Comparison of ENCODE assay signal across 8 mouse cellular contexts in genomic region chr1:167285356-167285755, GRCm38 (mm10). TPM values are rescaled to one million over a fixed set of nuclear protein-coding genes. Genes with fewer than 3 reads are reported as not detected.
DNase-seq lines count a peak whose midpoint lies in the region; ATAC-seq and TF ChIP-seq lines count a peak whose summit lies in the region.

No protein-coding gene starts in this region.

- no peaks in the 10 kb centered on the region for H3K27me3 ChIP-seq in heart, embryonic 14.5 days (ENCODE audit: control insufficient read depth, insufficient read depth, low read length)
- H3K27me3 ChIP-seq in ES-Bruce4 (ENCODE audit: control insufficient read depth, insufficient read depth, low read length, poor library complexity, severe bottlenecking) = no peaks in the 10 kb centered on the region
- H3K27me3 ChIP-seq in forebrain, embryonic 16.5 days (replicated peaks; ENCODE audit: control insufficient read depth, insufficient read depth, low read length) = no peaks in the 10 kb centered on the region

- TF ChIP-seq POLR2A in ES-Bruce4 (IDR thresholded peaks at IDR 0.05; ENCODE audit: insufficient read depth, low read length) = no peak

- WGBS in heart, embryonic 14.5 days = 2% methylated on average over 8 of the region's 8 CpGs
- WGBS in forebrain, embryonic 16.5 days = under 1% methylated on average over 8 of the region's 8 CpGs
- 18% methylated on average over 8 of the region's 8 CpGs for WGBS in macrophage (ENCODE audit: missing documents)

- peaks cover 11 to 24% of the 10 kb centered on the region in 2 experiments; a peak in 3 of 4 replicates for H3K4me1 ChIP-seq in heart, embryonic 14.5 days (ENCODE audit: control insufficient read depth in 2 of 2, insufficient read depth in 2 of 2, low read length in 2 of 2)
- H3K4me1 ChIP-seq in ES-Bruce4 (ENCODE audit: control insufficient read depth, insufficient read depth, low read length) = peaks cover 12% of the 10 kb centered on the region
- peaks cover 22% of the 10 kb centered on the region for H3K4me1 ChIP-seq in forebrain, embryonic 16.5 days (replicated peaks; ENCODE audit: control insufficient read depth, insufficient read depth, low read length)

- ATAC-seq in heart, embryonic 14.5 days (ENCODE audit: insufficient number of reproducible peaks, insufficient read depth, low FRiP score, low read depth) = no peak
- ATAC-seq in forebrain, embryonic 16.5 days = 0 out of 2 replicates have a peak, but pooled peaks have one; percentile 0
- no peak for ATAC-seq in megakaryocyte progenitor cell, adult 5-6 weeks (replicated peaks; ENCODE audit: poor library complexity)

- no peaks in the 10 kb centered on the region for H3K9me3 ChIP-seq in heart, embryonic 14.5 days (ENCODE audit: control insufficient read depth, low read length)
- H3K9me3 ChIP-seq in ES-Bruce4 (replicated peaks; ENCODE audit: control insufficient read depth, insufficient read depth, low read length, poor library complexity, severe bottlenecking) = no peaks in the 10 kb centered on the region
- no peaks in the 10 kb centered on the region for H3K9me3 ChIP-seq in forebrain, embryonic 16.5 days (ENCODE audit: control insufficient read depth, low read length)

- DNase-seq in heart, postnatal 4 days = no peak
- no peak for DNase-seq in cerebellum, adult 11 months
- no peak for DNase-seq in urinary bladder, postnatal 10 days (ENCODE audit: low spot score)

- H3K4me2 ChIP-seq in heart, embryonic 14.5 days (ENCODE audit: low read length) = peak overlapping the region; percentile 84
- H3K4me2 ChIP-seq in forebrain, embryonic 16.5 days (ENCODE audit: low read length) = peak overlapping the region; percentile 53

- H3K9ac ChIP-seq in heart, embryonic 14.5 days (ENCODE audit: low read length) = peak overlapping the region; percentile 82
- no peak overlapping the region for H3K9ac ChIP-seq in ES-Bruce4 (ENCODE audit: low read depth, poor library complexity, severe bottlenecking)
- peak overlapping the region; percentile 88 for H3K9ac ChIP-seq in forebrain, embryonic 16.5 days (replicated peaks; ENCODE audit: low read depth, low read length)

- H3K36me3 ChIP-seq in heart, embryonic 14.5 days (ENCODE audit: control insufficient read depth, insufficient read depth, low read length) = no peaks in the 10 kb centered on the region
- H3K36me3 ChIP-seq in ES-Bruce4 (ENCODE audit: control insufficient read depth, insufficient read depth, low read length, poor library complexity, severe bottlenecking) (no peaks in the 10 kb centered on the region), macrophage (ENCODE audit: inconsistent target) (no peaks in the 10 kb centered on the region)
- H3K36me3 ChIP-seq in forebrain, embryonic 16.5 days (ENCODE audit: control insufficient read depth, insufficient read depth) = no peaks in the 10 kb centered on the region

- H3K27ac ChIP-seq in heart, embryonic 14.5 days (replicated peaks in 1 of 2; ENCODE audit: control insufficient read depth in 1 of 2, insufficient read depth in 1 of 2, low read depth in 2 of 2, low read length in 2 of 2) = peak overlapping the region in 1 of 2 experiments; percentile 82; a peak in 2 of 4 replicates
- no peak overlapping the region for H3K27ac ChIP-seq in ES-Bruce4 (ENCODE audit: insufficient read depth, low read length)
- H3K27ac ChIP-seq in forebrain, embryonic 16.5 days (ENCODE audit: low read length) = peak overlapping the region; percentile 98
- H3K27ac ChIP-seq in macrophage = no peak overlapping the region

- H3K4me3 ChIP-seq in heart, embryonic 14.5 days (ENCODE audit: control insufficient read depth in 1 of 2, insufficient read depth in 1 of 2, low read depth in 1 of 2, low read length in 2 of 2) = peak overlapping the region; percentile 70 to 93
- H3K4me3 ChIP-seq in ES-Bruce4 (ENCODE audit: low read depth, low read length) = peak overlapping the region; percentile 45
- H3K4me3 ChIP-seq in forebrain, embryonic 16.5 days (replicated peaks; ENCODE audit: low read length) = peak overlapping the region; percentile 85
- H3K4me3 ChIP-seq in macrophage (ENCODE audit: inconsistent target) = peak overlapping the region; percentile 23

- H3K79me2 ChIP-seq in macrophage (ENCODE audit: inconsistent target) = peaks cover 32% of the 10 kb centered on the region

- no peak for TF ChIP-seq CTCF in ES-Bruce4 (IDR thresholded peaks at IDR 0.05; ENCODE audit: low read depth, low read length)

- no peak for TF ChIP-seq EP300 in ES-Bruce4 (IDR thresholded peaks at IDR 0.05; ENCODE audit: insufficient read depth, low read depth, low read length)

RNA-seq across cellular contexts. Expression of gene Uck2, which starts 0.2 kb away (rescaled TPM):
- polyA plus RNA-seq in heart, embryonic 14.5 days (2014; fragmentation: Nextera tagmentation; extraction: Ambion mirVana) = 39.2 TPM in 2 replicates
- 10 to 100 TPM; 55.0 to 55.7 TPM for total RNA-seq in heart, postnatal 4 days (2021)
- 255 and 287 TPM in 2 replicates for polyA plus RNA-seq in ES-Bruce4 (2011; ENCODE audit: insufficient read depth, insufficient read length, low read depth, missing spikeins)
- polyA plus RNA-seq in forebrain, embryonic 16.5 days (2015; fragmentation: Nextera tagmentation; extraction: Ambion mirVana) = 62.7 and 70.3 TPM in 2 replicates
- total RNA-seq in macrophage (2018; cell fraction: chromatin; rRNA removed) = 10 to 100 TPM in 1 of 26 experiments, 1 to 10 TPM in 17, under 1 TPM in 7, not detected in 1; 0.17 to 10.2 (median 2.5) TPM
- 10 to 100 TPM in 8 of 26 experiments, 1 to 10 TPM in 18; 1.2 to 17.5 (median 8.4) TPM for total RNA-seq in macrophage (2018; cell fraction: cytosol; rRNA removed)
- total RNA-seq in macrophage (2018; cell fraction: nucleus; rRNA removed) = 10 to 100 TPM in 1 of 26 experiments, 1 to 10 TPM in 21, under 1 TPM in 4; 0.63 to 15.0 (median 3.3) TPM
- 6.9 to 29.5 TPM (median 19.7 TPM) in 3 replicates for polyA plus RNA-seq in macrophage (2018)
- total RNA-seq in megakaryocyte progenitor cell, adult 5-6 weeks (2015) = 228 and 234 TPM in 2 replicates
- 234 and 288 TPM in 2 replicates for total RNA-seq in megakaryocyte progenitor cell, adult 5-6 weeks (2017)

RNA-seq across cellular contexts. Expression of gene Tmco1, which starts 22.8 kb away (rescaled TPM):
- polyA plus RNA-seq in heart, embryonic 14.5 days (2014; fragmentation: Nextera tagmentation; extraction: Ambion mirVana) = 85.6 and 90.1 TPM in 2 replicates
- 10 to 100 TPM; 75.6 to 79.3 TPM for total RNA-seq in heart, postnatal 4 days (2021)
- polyA plus RNA-seq in ES-Bruce4 (2011; ENCODE audit: insufficient read depth, insufficient read length, low read depth, missing spikeins) (43.7 and 46.1 TPM in 2 replicates), macrophage (2018) (107 to 127 TPM (median 115 TPM) in 3 replicates)
- 74.3 and 79.7 TPM in 2 replicates for polyA plus RNA-seq in forebrain, embryonic 16.5 days (2015; fragmentation: Nextera tagmentation; extraction: Ambion mirVana)
- 10 to 100 TPM in 7 of 26 experiments, 1 to 10 TPM in 19; 1.5 to 22.6 (median 5.7) TPM for total RNA-seq in macrophage (2018; cell fraction: chromatin; rRNA removed)
- total RNA-seq in macrophage (2018; cell fraction: cytosol; rRNA removed) = 100 to 1,000 TPM in 5 of 26 experiments, 10 to 100 TPM in 21; 67.3 to 110 (median 83.2) TPM
- 10 to 100 TPM in 25 of 26 experiments, 1 to 10 TPM in 1; 7.5 to 62.2 (median 33.7) TPM for total RNA-seq in macrophage (2018; cell fraction: nucleus; rRNA removed)
- total RNA-seq in megakaryocyte progenitor cell, adult 5-6 weeks (2015) = 168 and 183 TPM in 2 replicates
- 176 and 178 TPM in 2 replicates for total RNA-seq in megakaryocyte progenitor cell, adult 5-6 weeks (2017)

Comparison
In these comparisons a context has a peak if more than half of its experiments do, and no peak if none do; other contexts are left out.
1. H3K4me3 ChIP-seq: peak in every context shown above with its lines; median percentile 85 in forebrain, embryonic 16.5 days; 82 in heart, embryonic 14.5 days; 45 in ES-Bruce4; 23 in macrophage.